In genomic region chr5:92683351-92683807, GRCm38 (mm10) we compare ENCODE assay signal across 8 mouse cellular contexts. TPM values are rescaled to one million over a fixed set of nuclear protein-coding genes. Genes with fewer than 3 reads are reported as not detected.
DNase-seq lines count a peak whose midpoint lies in the region; ATAC-seq and TF ChIP-seq lines count a peak whose summit lies in the region.

Gene Shroom3 (plus strand): TSS chr5:92683435.

- H3K9ac ChIP-seq in ES-Bruce4 (ENCODE audit: low read depth, poor library complexity, severe bottlenecking): peak within 1 kb of the TSS; percentile 45
- peak within 1 kb of the TSS; percentile 50 for H3K9ac ChIP-seq in lung, embryonic 14.5 days

- TF ChIP-seq CTCF in ES-Bruce4 (IDR thresholded peaks at IDR 0.05; ENCODE audit: low read depth, low read length): no peak
- no peak for TF ChIP-seq CTCF in lung, embryonic 14.5 days (IDR thresholded peaks at IDR 0.05; ENCODE audit: low read depth)
- TF ChIP-seq CTCF in small intestine, adult 2 months (IDR thresholded peaks at IDR 0.05; ENCODE audit: extremely low read depth, insufficient read length, insufficient replicate concordance, low read depth, low read length): no peak

- H3K4me3 ChIP-seq in ES-Bruce4 (ENCODE audit: low read depth, low read length): peak within 1 kb of the TSS; percentile 75
- H3K4me3 ChIP-seq in lung, embryonic 14.5 days (ENCODE audit: low read depth, low read length): peak within 1 kb of the TSS; percentile 48
- peak within 1 kb of the TSS; percentile 57 for H3K4me3 ChIP-seq in small intestine, adult 2 months (ENCODE audit: low read depth, low read length)

- ATAC-seq in granulocyte monocyte progenitor cell, adult 5-6 weeks (replicated peaks; ENCODE audit: poor library complexity, severe bottlenecking): peak; percentile 25; the same call in 1 of the 2 replicates
- peak; percentile 41; the same call in 1 of the 2 replicates for ATAC-seq in lung, embryonic 14.5 days (ENCODE audit: insufficient read depth)

- TF ChIP-seq POLR2A in ES-Bruce4 (IDR thresholded peaks at IDR 0.05; ENCODE audit: insufficient read depth, low read length): no peak
- no peak for TF ChIP-seq POLR2A in small intestine, adult 2 months (IDR thresholded peaks at IDR 0.05; ENCODE audit: low read depth, low read length)

- no peaks in the 10 kb centered on the region for H3K4me1 ChIP-seq in ES-Bruce4 (ENCODE audit: control insufficient read depth, insufficient read depth, low read length)
- peaks cover 5% of the 10 kb centered on the region; the same call in 1 of the 2 replicates for H3K4me1 ChIP-seq in lung, embryonic 14.5 days (ENCODE audit: insufficient read depth)
- H3K4me1 ChIP-seq in small intestine, adult 2 months (ENCODE audit: control insufficient read depth, insufficient read depth, insufficient read length, low read length): peaks cover 8% of the 10 kb centered on the region; the same call in 1 of the 2 replicates

- TF ChIP-seq EP300 in ES-Bruce4 (IDR thresholded peaks at IDR 0.05; ENCODE audit: insufficient read depth, low read depth, low read length): no peak

- no peak within 1 kb of the TSS for H3K27ac ChIP-seq in ES-Bruce4 (ENCODE audit: insufficient read depth, low read length)
- peak within 1 kb of the TSS; percentile 60 for H3K27ac ChIP-seq in lung, embryonic 14.5 days (ENCODE audit: low read depth)
- no peak within 1 kb of the TSS for H3K27ac ChIP-seq in small intestine, adult 2 months (ENCODE audit: insufficient read depth, low read depth, low read length)

- H3K4me2 ChIP-seq in lung, embryonic 14.5 days: peak within 1 kb of the TSS; percentile 95

- H3K36me3 ChIP-seq in ES-Bruce4 (ENCODE audit: control insufficient read depth, insufficient read depth, low read length, poor library complexity, severe bottlenecking): no peaks in the 10 kb centered on the region
- no peaks in the 10 kb centered on the region for H3K36me3 ChIP-seq in lung, embryonic 14.5 days (ENCODE audit: insufficient read depth)
- H3K36me3 ChIP-seq in small intestine, adult 2 months (ENCODE audit: control insufficient read depth, insufficient read depth, low read length): no peaks in the 10 kb centered on the region

- WGBS in lung, embryonic 14.5 days: under 1% methylated on average over 26 of the region's 26 CpGs
- WGBS in small intestine, adult 2 months: 3% methylated on average over 26 of the region's 26 CpGs

- DNase-seq in adrenal gland, postnatal 10 days: peak; percentile 15
- DNase-seq in kidney, adult 11 months: peak; percentile 34
- peak; percentile 77 for DNase-seq in lung, embryonic 14.5 days
- no peak for DNase-seq in spleen, postnatal 36 days (ENCODE audit: low spot score in 2 of 2)
- no peak for DNase-seq in layer of hippocampus, adult 9-10 months (ENCODE audit: low spot score)

- H3K27me3 ChIP-seq in ES-Bruce4 (ENCODE audit: control insufficient read depth, insufficient read depth, low read length, poor library complexity, severe bottlenecking): no peaks in the 10 kb centered on the region
- peaks cover 6% of the 10 kb centered on the region for H3K27me3 ChIP-seq in lung, embryonic 14.5 days (ENCODE audit: insufficient read depth, low read length)
- H3K27me3 ChIP-seq in small intestine, adult 2 months (ENCODE audit: control insufficient read depth, insufficient read depth, low read length): peaks cover 18% of the 10 kb centered on the region

- H3K9me3 ChIP-seq in ES-Bruce4 (replicated peaks; ENCODE audit: control insufficient read depth, insufficient read depth, low read length, poor library complexity, severe bottlenecking): no peaks in the 10 kb centered on the region
- no peaks in the 10 kb centered on the region for H3K9me3 ChIP-seq in lung, embryonic 14.5 days (ENCODE audit: low read depth, low read length)

RNA-seq across cellular contexts. Expression of gene Shroom3, which starts in this region (rescaled TPM):
- 49.1 and 54.2 TPM in 2 replicates for polyA plus RNA-seq in ES-Bruce4 (2011; ENCODE audit: insufficient read depth, insufficient read length, low read depth, missing spikeins)
- total RNA-seq in adrenal gland, postnatal 10 days (2021): 1 to 10 TPM; 8.5 to 9.7 TPM
- total RNA-seq in granulocyte monocyte progenitor cell, adult 5-6 weeks (2014; fragmentation: Nextera tagmentation): not detected in 2 replicates
- 0.09 TPM in 1 of 2 replicates, not detected in the other for total RNA-seq in granulocyte monocyte progenitor cell, adult 5-6 weeks (2017)
- 5.6 and 6.9 TPM in 2 replicates for polyA plus RNA-seq in lung, embryonic 14.5 days (2014; fragmentation: Nextera tagmentation; extraction: Ambion mirVana)
- 71.5 and 111 TPM in 2 replicates for polyA plus RNA-seq in small intestine, adult 2 months (2012; rRNA removed)

Comparison
In these comparisons a context has a peak if more than half of its experiments do, and no peak if none do; other contexts are left out.
1. RNA of gene Shroom3 (total RNA-seq): 8.5 to 9.7 TPM in adrenal gland, postnatal 10 days; 0.09 TPM in granulocyte monocyte progenitor cell, adult 5-6 weeks; every median in the first group is over 4 times any median in the second.
2. Peak in ATAC-seq in granulocyte monocyte progenitor cell, adult 5-6 weeks; RNA of the gene not detected or under 1 TPM.
3. DNase-seq: peak in adrenal gland, postnatal 10 days (single experiment), kidney, adult 11 months (single experiment) and lung, embryonic 14.5 days (single experiment); none in spleen, postnatal 36 days (0 of 2) and layer of hippocampus, adult 9-10 months (single experiment).
4. Peak in every context shown above with its lines, with median percentiles within 50 percentile points of each other: H3K4me3 ChIP-seq.